Mouse (Mus musculus) liver, embryonic 16.5 days (tissue): ENCODE results near the gene Dnajb2. TPM values are rescaled to one million over a fixed set of nuclear protein-coding genes. Genes with fewer than 3 reads are reported as not detected.

Experiments
- ATAC-seq: fragments of 200-750 bp; cut with Nextera tagmentation; 2 replicates; pipeline ENCODE4 v1.8.0; 2017; ENCODE audit warnings: low read depth, mild to moderate bottlenecking, moderate number of reproducible peaks, moderate library complexity
- H3K27ac ChIP-seq: fragments of 300-500 bp; sonication (generic); 2 replicates; pipeline ENCODE4 v1.5.1; 2014; ENCODE audit warnings: mild to moderate bottlenecking, low read length
- H3K27me3 ChIP-seq: fragments of 300-500 bp; sonication (generic); 2 replicates; pipeline ENCODE4 v1.6.1; 2014; ENCODE audit warnings: low read depth, low read length, mixed read lengths; ENCODE audit not compliant: control insufficient read depth, insufficient read depth
- H3K36me3 ChIP-seq: fragments of 300-500 bp; sonication (generic); 2 replicates; pipeline ENCODE4 v1.6.1; 2014; ENCODE audit warnings: mild to moderate bottlenecking; ENCODE audit not compliant: control insufficient read depth, insufficient read depth
- H3K4me1 ChIP-seq: fragments of 300-500 bp; sonication (generic); 2 replicates; pipeline ENCODE4 v1.6.1; 2014; ENCODE audit warnings: low read depth, low read length, mixed read lengths; ENCODE audit not compliant: control insufficient read depth
- H3K4me2 ChIP-seq: fragments of 300-500 bp; sonication (generic); 2 replicates; pipeline ENCODE4 v1.6.1; 2014; ENCODE audit warnings: low read depth, low read length, mixed read lengths
- H3K4me3 ChIP-seq: fragments of 300-500 bp; sonication (generic); 2 replicates; pipeline ENCODE4 v1.5.1; 2014; ENCODE audit warnings: low read depth, mild to moderate bottlenecking, low read length
- H3K9ac ChIP-seq: fragments of 300-500 bp; sonication (generic); 2 replicates; pipeline ENCODE4 v1.6.1; 2014; ENCODE audit warnings: low read depth, low read length
- H3K9me3 ChIP-seq: fragments of 300-500 bp; sonication (generic); replicated peaks from 2 replicates; pipeline ENCODE4 v1.6.1; 2016; ENCODE audit warnings: low read length; ENCODE audit not compliant: control insufficient read depth
- WGBS: fragments of 180-500 bp; shearing (Covaris S2); extraction: QIAGEN DNeasy Blood & Tissue Kit; methylation state at CpG from one replicate; pipeline ENCODE4 v1.1.7; 2014; ENCODE audit not compliant: insufficient replicate concordance; 5-methylcytosine and 5-hydroxymethylcytosine counted together
- polyA plus RNA-seq: library from polyadenylated mRNA; unstranded; fragments of >200 nt; fragmentation: Nextera tagmentation; extraction: Ambion mirVana; gene quantifications from 2 replicates; pipeline ENCODE4 v1.2.1, GENCODE M21; 2015

Gene Dnajb2
- polyA plus RNA-seq, 1 experiment from 2014 or later, result 33.8 TPM

DNA sequence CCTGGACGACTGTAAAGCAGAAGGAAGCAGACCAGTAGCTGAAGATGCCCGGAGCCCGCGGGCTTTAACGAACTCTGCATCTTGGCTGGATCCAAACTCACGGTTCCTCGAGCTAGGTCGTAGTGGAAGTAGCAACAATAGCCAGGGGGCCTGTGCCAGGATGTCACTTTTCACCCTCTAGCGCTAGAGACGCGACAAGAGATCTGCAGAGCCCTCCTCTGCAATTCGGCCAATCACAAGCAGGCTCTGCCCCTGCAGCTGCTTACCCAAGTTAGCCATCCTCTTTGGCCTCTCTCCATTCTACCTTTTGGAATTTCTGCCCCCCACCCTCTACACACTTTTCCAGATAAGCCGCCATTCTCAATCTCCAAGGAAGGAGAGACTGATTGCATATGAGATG, 42.0 kb downstream of the Dnajb2 start, which contains the start of gene Resp18:
TSS of gene Resp18 (minus strand) at position 188 of the 400 bp plus-strand sequence.
- Histone ChIP-seq H3K27ac (no peak within 1 kb of the TSS), H3K4me2 (no peak within 1 kb of the TSS), H3K36me3 (no peaks in the 10 kb centered on the region), H3K27me3 (peaks cover 3% of the 10 kb centered on the region), H3K9ac (no peak within 1 kb of the TSS), H3K4me1 (no peaks in the 10 kb centered on the region), H3K9me3 (no peaks in the 10 kb centered on the region), H3K4me3 (no peak within 1 kb of the TSS)
- 6% methylated on average over 13 of the region's 13 CpGs for WGBS
- ATAC-seq, result no peak

DNA sequence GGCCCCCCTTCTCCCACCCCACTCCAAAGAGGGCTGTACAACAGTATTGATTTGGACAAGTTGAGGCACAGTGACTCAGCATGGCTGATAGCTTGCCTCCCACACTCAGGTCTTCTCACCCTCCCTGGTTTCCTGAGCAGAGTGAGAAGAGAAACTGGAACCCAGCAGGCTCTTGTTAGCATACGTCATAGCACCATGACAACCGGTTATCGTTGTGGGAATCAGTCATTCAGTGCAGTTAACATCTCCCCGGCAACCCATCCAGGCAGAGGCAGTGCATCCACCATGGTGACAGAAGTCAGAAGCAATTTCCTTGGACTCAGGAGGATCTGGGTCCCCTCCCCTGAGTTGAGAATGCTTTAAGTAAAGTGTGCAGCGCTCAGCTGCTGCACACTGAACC, 46.8 kb downstream of the Dnajb2 start:
- H3K9ac ChIP-seq, result no peak overlapping the region
- 57% methylated on average over 5 of the region's 5 CpGs for WGBS
- ATAC-seq, result no peak
- H3K27ac ChIP-seq, result no peak overlapping the region
- H3K4me3 ChIP-seq, result no peak overlapping the region
- no peak overlapping the region for H3K4me2 ChIP-seq
- H3K27me3 ChIP-seq, result no peaks in the 10 kb centered on the region; the same call in none of the 2 replicates
- H3K9me3 ChIP-seq, result no peaks in the 10 kb centered on the region
- H3K4me1 ChIP-seq, result no peaks in the 10 kb centered on the region
- no peaks in the 10 kb centered on the region for H3K36me3 ChIP-seq

DNA sequence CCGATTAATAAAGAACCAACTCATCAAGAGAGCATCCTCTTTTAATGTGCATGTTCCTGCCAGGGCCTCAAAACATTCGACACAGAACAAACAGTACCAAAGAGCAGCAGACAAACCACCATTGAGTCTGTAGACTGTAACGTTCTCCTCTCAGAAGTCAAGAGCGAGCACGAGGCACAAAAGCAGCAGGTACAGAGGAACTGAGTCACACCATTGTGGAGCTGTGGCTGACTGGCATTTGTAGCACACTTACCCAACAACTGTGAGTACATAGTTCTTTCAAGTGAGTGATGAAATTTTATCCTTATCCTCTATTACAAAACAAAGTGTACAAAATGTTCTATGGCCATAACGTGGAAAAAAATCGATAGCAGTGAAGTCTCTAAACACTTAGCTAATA, 48.7 kb downstream of the Dnajb2 start:
- 60% methylated on average over 7 of the region's 7 CpGs for WGBS
- Histone ChIP-seq H3K4me2 (no peak overlapping the region), H3K9me3 (no peaks in the 10 kb centered on the region), H3K36me3 (no peaks in the 10 kb centered on the region), H3K27ac (no peak overlapping the region), H3K4me1 (no peaks in the 10 kb centered on the region), H3K9ac (no peak overlapping the region), H3K4me3 (no peak overlapping the region), H3K27me3 (no peaks in the 10 kb centered on the region)
- ATAC-seq, result no peak

DNA sequence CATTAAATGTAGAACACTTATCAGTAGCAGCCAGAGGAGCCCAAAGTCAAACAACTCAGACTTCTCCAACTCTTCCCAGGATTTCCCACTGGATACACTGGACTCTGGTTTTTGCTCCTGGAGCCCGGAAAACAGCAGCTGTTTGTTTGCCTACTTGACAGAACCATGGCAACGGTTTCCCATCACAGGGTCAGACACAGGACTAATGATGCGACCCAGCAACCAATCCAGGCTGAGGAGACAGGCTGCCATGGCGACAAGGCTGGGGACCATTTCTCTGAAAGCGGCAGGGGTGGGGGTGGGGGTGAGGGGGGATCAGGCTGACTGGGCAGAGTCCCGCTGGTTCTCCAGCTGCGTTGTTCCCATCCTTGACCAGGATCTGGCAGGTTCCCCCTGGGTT, 53.2 kb downstream of the Dnajb2 start:
- ATAC-seq, result no peak
- 27% methylated on average over 7 of the region's 7 CpGs for WGBS

DNA sequence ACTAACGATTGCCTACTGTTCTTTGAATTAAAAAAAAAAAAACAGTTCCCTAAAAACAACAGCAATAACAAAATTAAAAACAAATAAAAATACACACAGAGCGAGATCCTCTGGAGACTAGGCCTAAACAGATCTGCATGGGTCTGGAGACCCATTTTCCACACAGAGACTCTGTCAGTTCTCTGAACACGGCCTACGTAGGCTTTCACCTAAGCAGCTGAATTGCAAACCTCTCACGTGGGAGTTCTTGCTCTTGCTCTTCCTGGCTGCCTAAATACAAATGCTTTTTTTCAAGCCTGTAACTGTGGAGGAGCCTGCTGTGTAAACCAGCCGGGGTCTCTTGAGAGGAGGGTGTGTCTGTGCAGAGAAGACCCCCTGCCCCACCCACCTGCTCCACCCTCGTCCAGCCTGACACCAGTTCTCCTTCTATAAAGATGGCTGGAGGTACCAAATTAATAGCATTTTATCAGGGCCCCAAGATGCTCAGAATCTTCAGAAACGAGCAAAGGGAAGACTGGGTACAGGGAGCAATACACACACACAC, 53.8 kb downstream of the Dnajb2 start:
- WGBS, result 46% methylated on average over 8 of the region's 8 CpGs
- ATAC-seq, result no peak
- Histone ChIP-seq H3K27me3 (no peaks in the 10 kb centered on the region), H3K4me3 (no peak overlapping the region), H3K9me3 (no peaks in the 10 kb centered on the region), H3K4me1 (no peaks in the 10 kb centered on the region), H3K27ac (no peak overlapping the region), H3K36me3 (no peaks in the 10 kb centered on the region), H3K4me2 (no peak overlapping the region), H3K9ac (no peak overlapping the region)

More for the DNA sequence above, 53.2 kb downstream of the Dnajb2 start:
- Histone ChIP-seq H3K4me3 (no peak overlapping the region), H3K9ac (no peak overlapping the region), H3K9me3 (no peaks in the 10 kb centered on the region), H3K36me3 (no peaks in the 10 kb centered on the region), H3K4me1 (no peaks in the 10 kb centered on the region), H3K27ac (no peak overlapping the region), H3K4me2 (no peak overlapping the region), H3K27me3 (no peaks in the 10 kb centered on the region)

DNA sequence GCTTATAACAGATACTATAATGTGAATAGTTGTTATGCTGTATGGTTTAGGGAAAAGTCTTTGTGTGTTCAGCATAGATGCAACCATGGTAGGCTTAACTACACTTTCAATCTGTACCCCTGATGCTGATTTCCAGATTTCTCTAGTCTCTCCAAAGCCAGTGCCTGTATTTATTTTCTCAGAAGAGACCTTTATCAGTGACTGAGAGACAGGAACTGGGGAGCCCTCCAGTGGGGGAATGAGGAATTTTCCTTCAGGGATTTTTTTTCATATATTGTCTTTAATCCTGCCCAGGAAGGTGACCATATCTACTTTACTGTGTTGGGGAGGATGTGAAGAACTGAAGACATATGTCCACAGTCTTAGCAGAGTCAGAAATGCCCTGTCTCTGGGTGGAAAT, 54.4 kb downstream of the Dnajb2 start:
- Histone ChIP-seq H3K4me3 (no peak overlapping the region), H3K36me3 (no peaks in the 10 kb centered on the region), H3K9me3 (no peaks in the 10 kb centered on the region), H3K4me2 (no peak overlapping the region), H3K9ac (no peak overlapping the region), H3K27ac (no peak overlapping the region), H3K4me1 (no peaks in the 10 kb centered on the region), H3K27me3 (no peaks in the 10 kb centered on the region)
- no peak for ATAC-seq

DNA sequence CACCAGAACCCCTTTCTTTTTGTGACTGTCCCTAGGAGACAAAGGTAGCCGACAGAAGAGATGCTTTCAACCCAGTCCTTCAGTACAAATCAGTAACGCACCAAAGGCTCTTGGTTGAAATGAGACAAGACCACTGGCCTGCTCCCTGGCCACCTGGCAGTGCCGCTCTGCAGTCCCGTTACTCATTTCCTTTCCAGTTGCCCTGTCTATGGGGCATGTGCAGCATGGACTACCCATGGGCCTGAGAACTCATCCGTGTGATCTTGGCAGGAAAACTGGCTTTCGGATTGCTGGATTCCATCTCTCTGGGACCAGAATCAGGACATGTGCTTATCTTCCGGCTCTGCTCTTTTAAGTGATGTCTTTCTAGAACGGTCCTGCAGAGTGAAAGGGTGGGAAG, 55.1 kb downstream of the Dnajb2 start:
- no peak overlapping the region for H3K4me3 ChIP-seq
- H3K36me3 ChIP-seq, result no peaks in the 10 kb centered on the region
- H3K4me1 ChIP-seq, result no peaks in the 10 kb centered on the region
- H3K27ac ChIP-seq, result no peak overlapping the region
- 67% methylated on average over 8 of the region's 8 CpGs for WGBS
- no peaks in the 10 kb centered on the region for H3K27me3 ChIP-seq
- H3K9ac ChIP-seq, result no peak overlapping the region
- H3K9me3 ChIP-seq, result no peaks in the 10 kb centered on the region
- H3K4me2 ChIP-seq, result no peak overlapping the region
- ATAC-seq, result no peak

DNA sequence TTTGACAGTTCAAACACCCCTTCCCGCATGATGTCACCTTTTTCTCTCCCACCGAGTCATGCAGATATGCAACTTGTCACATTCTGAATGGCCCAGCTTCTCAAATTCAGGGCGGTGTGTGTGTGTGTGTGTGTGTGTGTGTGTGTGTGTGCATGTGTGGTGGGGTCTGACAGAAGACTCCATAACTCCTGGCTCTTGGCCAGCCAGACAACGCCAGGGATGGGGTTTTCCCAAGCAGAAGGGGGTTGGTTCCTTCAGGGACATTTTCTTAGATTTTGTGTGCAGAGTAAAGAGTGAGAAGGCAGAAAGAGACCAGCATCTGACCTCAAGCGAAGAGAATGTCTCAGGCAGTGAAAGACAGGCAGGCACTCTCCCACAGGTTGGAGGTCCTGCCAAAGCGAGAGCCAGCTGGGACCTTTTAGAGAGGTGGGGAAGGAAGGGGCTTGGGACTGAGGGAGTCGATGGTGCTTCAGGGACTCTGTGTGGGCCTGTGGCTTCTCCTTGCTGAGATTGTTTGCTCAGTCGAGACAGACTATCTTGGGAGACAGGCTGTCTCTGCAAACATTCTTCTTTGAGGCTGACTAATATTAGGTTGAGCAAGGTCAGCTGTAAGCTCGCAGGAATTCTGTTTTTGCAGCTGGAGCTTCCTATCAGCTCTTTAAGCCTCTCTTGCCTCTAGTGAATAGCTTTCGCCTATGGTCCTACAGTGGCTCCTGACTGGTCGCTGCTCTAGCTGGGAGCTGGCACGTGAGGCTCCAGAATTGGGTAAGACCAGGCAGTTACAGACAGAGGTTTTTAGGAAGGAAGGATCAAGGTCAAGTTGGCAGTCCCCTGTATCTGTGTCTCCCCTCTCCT, 56.5 kb downstream of the Dnajb2 start:
- WGBS, result 33% methylated on average over 12 of the region's 12 CpGs
- Histone ChIP-seq H3K36me3 (no peaks in the 10 kb centered on the region), H3K27ac (no peak overlapping the region), H3K4me1 (no peaks in the 10 kb centered on the region), H3K9ac (no peak overlapping the region), H3K27me3 (no peaks in the 10 kb centered on the region), H3K4me3 (no peak overlapping the region), H3K4me2 (no peak overlapping the region), H3K9me3 (no peaks in the 10 kb centered on the region)
- ATAC-seq, result no peak

DNA sequence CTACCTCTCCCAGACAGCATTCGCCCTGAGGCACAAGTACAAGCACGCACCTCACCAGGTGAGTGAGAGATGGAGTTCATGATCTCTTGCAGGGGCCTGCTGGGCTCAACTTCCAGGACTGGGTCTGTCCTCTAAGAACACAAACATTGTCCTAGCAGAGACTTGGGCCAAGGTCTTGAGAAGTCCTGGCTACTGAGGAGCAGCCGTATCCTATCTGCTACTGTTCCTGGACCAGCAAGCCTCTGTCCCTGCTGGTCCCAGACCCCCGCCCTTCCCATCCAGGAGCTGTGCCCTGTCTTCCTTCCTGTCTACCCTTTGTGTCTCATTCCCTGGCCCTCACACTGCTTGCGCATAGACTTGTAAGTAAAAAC, 57.1 kb downstream of the Dnajb2 start:
- no peak for ATAC-seq
- 70% methylated on average over 5 of the region's 5 CpGs for WGBS

More for the DNA sequence above, 57.1 kb downstream of the Dnajb2 start:
- no peak overlapping the region for H3K4me3 ChIP-seq
- H3K4me2 ChIP-seq, result no peak overlapping the region
- H3K4me1 ChIP-seq, result no peaks in the 10 kb centered on the region
- H3K9me3 ChIP-seq, result no peaks in the 10 kb centered on the region
- no peaks in the 10 kb centered on the region for H3K36me3 ChIP-seq
- H3K9ac ChIP-seq, result no peak overlapping the region
- no peaks in the 10 kb centered on the region for H3K27me3 ChIP-seq
- no peak overlapping the region for H3K27ac ChIP-seq
